Mouse (Mus musculus): ENCODE data around the gene Mtrf1l.
A peak's percentile ranks its signal among the peaks of the same experiment; 100 is the strongest.

Mtrf1l gene

DNA sequence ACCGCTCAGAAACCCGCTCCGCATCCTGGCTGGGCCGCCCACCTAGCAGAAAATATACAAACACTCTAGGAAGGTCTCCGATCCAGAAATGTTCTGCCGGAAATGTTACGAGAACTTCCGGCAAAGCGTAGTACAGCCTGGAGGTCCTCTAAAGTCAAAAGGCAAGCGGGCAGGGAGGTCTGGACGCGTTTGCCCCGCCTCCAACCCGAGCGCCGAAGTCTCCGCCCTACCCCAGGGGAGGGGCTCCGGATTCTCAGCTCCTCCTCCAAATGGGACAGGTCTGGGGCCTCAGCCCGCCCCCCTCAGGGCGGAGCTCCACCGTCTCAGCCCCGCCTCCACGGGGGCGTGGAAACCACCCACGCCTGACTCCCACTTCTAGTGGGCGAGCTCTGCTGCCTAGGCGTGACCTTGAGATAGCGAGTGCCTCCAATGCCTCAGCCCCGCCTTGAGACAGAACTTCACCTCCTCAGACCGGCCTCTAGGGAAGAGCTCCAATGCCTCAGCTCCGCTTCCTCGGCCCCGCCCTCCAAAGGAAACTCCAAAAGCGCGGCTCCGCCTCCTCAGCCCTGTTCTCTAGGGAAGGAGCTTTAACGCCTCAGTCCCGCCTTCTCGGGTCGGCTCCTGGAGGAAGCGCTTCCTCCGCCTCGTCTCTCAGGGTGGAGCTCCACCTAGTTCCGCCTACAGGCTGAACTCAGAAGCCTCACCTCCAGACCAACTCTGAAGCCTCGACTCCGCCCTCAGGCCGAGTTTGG lies at the start of gene Mtrf1l:
TSS of gene Mtrf1l (minus strand) at position 171 of the 752 bp plus-strand sequence.
- peak; percentile 91 for ATAC-seq (ENCODE audit: low TSS enrichment)

- no peak for ATAC-seq (ENCODE audit: low TSS enrichment)
Observed at GRCm38 (mm10) chr10:5871081-5871480, 47.4 kb upstream of the Mtrf1l start.

DNA sequence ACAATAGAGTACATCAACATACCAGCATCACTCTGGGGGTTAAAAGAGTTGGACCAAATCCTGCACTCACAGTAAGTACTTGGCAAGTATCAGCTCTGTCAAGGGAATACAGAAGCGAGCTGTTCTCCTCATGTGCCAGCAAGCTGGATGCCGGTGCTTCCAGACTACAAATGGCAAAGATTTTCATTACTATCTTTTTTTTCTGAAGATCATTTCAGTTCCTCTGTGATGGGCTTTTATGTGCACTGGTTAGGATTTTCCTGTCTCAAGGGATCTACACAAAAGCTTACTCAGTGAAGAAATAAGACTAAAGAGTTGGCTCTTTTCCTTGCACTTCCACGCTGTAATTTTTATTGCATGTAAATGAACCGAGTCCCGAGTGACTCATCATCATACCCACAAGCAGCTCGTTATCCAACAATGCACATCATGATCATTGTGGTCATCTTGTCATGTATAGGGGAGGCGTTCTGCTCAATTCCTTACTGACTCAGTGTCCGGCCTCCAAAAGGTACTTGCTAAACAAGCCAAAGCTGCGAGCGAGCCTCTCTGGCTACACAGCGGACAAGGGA lies 44.4 kb upstream of the Mtrf1l start:
- ATAC-seq (ENCODE audit: low TSS enrichment) = peak; percentile 89

- no peak for ATAC-seq (ENCODE audit: low TSS enrichment)
Observed at GRCm38 (mm10) chr10:5865996-5866395, 42.3 kb upstream of the Mtrf1l start.

DNA sequence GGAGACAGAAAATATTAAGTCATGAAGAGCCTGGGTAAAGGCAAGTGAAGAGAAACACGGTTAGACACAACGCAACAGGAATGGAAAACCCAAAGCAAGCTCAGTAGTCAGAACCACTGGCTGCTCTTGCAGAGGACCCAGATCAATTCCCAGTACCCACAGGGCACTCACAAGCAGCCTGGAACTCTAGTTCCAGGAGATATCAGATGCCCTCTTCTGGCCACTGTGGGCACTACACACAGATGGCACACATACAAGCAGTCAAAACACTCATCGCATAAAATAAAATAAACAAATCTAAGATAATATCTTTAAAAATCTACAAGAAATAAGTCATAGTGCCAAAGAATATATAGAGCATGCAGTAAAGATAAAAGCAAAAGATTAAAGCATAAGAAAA lies 39.0 kb upstream of the Mtrf1l start:
- no peak for ATAC-seq (ENCODE audit: low TSS enrichment)

- no peak for ATAC-seq (ENCODE audit: low TSS enrichment)
Observed at GRCm38 (mm10) chr10:5860849-5861248, 37.1 kb upstream of the Mtrf1l start.

DNA sequence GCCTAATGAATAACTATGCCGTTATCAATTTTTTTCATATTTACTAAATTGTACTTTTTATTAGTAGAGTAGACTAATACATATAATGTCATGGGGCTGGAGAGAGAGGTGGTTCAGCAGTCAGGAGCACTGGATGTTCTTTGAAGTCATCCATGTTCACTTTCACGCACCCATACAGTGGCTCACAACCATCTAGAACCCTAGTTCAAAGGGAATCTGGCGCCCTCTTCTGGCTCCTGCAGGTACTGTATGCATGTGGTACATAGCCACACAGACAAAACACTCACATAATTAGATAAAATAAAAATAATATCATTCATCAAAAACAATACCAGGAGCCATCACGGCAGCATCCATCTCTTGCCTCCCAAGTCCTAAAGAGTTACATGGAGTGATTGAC lies 36.0 kb upstream of the Mtrf1l start:
- ATAC-seq (ENCODE audit: low TSS enrichment) = no peak

DNA sequence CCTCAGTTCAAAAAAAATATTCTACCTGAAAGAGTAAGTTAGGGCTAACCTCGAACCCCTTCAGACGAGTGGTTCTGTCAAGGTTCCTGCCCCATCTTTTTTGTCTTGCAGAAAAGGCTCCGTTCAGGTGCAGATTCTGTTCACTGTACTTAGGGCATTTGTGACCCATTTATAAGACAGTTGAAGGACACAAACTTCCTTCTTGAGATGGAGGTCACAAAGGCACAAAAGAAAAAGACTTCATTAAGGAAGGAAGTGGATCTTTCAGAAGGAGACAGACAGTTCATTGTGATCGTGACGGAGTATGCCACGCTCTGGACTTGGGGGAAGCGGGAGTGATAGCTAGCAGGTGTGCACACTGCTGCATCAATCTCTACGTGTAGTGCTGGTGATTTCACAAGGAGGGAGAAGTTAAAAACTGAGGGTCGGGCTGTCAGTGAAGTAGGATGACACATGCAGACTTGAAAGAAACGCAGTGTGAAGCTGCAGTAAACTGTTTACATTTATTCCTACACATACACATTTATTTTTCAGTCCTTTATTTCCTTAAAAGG lies 34.4 kb upstream of the Mtrf1l start:
- ATAC-seq (ENCODE audit: low TSS enrichment) = no peak

- ATAC-seq (ENCODE audit: low TSS enrichment) = peak; percentile 97
Observed at GRCm38 (mm10) chr10:5853290-5853868, 29.7 kb upstream of the Mtrf1l start.

DNA sequence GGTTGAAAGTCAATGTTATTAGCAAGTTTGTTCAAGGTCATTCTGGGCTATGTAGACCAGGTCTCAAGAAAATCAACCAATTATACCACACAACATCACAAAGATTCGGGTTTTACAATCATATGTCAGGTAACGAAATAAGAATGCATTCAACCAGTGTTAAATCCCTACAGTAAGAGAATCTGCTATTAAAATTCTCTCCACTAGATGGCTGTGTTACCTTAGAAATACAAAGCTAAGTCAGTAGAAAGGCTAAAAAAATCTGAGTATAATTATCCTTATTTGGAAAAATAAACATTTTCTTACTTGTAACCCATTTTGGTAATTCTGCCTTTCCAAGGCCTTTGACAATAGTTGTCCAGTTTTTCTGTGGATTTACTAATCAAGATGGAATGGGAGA lies 23.2 kb upstream of the Mtrf1l start:
- peak; percentile 66; the same call in 1 of the 2 replicates for ATAC-seq (ENCODE audit: low TSS enrichment)

GRCm38 (mm10) chr10:5841369-5841768 lies 17.7 kb upstream of the Mtrf1l start:
- ATAC-seq (ENCODE audit: low TSS enrichment) = peak; percentile 75

- no peak for ATAC-seq (ENCODE audit: low TSS enrichment)
Observed at GRCm38 (mm10) chr10:5826336-5827025, 2.8 kb upstream of the Mtrf1l start.

GRCm38 (mm10) chr10:5824779-5825178 lies 1.1 kb upstream of the Mtrf1l start:
- peak; percentile 45 for ATAC-seq (ENCODE audit: low TSS enrichment)

- peak; percentile 41 for ATAC-seq (ENCODE audit: low TSS enrichment)
Observed at GRCm38 (mm10) chr10:5823291-5823739, 395 bp downstream of the Mtrf1l start.

- no peak for ATAC-seq (ENCODE audit: low TSS enrichment)
Observed at GRCm38 (mm10) chr10:5818772-5819171, 4.9 kb downstream of the Mtrf1l start.

GRCm38 (mm10) chr10:5815968-5816367 lies 7.7 kb downstream of the Mtrf1l start:
- no peak for ATAC-seq (ENCODE audit: low TSS enrichment)

DNA sequence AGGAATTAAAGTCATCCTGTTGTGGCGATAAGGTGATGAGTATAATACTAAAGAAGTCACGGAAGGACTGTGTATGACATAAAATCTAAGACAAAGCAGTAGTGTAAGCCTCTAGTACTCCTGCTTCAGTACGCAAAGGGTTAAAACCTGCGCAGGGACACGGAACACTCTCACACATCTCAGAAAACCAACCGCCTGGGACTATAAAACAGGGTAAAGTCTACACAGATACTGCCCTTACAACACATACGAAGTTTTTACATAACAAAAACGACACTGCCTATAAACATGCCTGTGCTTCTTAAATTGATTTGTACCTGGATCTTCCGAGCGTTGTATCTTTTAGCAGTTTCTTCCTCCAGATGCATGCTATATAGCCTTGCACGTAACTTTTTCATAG lies 10.0 kb downstream of the Mtrf1l start:
- no peak for ATAC-seq (ENCODE audit: low TSS enrichment)

DNA sequence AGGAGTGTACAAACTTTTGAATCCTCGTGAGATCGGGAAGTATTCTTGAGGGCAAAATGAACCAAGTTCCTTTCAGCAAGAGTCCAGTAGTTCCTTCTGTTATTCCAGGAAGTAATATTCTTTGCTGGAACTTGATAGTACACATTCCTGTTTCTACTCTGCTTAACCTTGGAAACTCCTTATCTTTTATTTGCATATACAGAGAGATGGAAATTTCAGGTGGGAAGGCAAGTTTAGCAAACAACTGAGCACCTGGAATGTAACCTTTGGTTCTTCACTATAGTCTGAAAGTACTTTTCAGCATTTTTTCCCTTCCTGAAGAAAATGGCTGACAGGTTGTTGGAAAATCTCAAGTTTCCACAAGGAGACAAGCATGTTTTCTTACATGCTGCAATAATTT lies 16.0 kb downstream of the Mtrf1l start:
- ATAC-seq (ENCODE audit: low TSS enrichment) = no peak

- ATAC-seq (ENCODE audit: low TSS enrichment) = no peak
Observed at GRCm38 (mm10) chr10:5806996-5807395, 16.7 kb downstream of the Mtrf1l start.

GRCm38 (mm10) chr10:5806416-5806815 lies 17.3 kb downstream of the Mtrf1l start:
- 0 out of 2 replicates have a peak, but pooled peaks have one; percentile 14 for ATAC-seq (ENCODE audit: low TSS enrichment)

- peak; percentile 92 for ATAC-seq (ENCODE audit: low TSS enrichment)
Observed at GRCm38 (mm10) chr10:5805731-5806307, 17.9 kb downstream of the Mtrf1l start.

DNA sequence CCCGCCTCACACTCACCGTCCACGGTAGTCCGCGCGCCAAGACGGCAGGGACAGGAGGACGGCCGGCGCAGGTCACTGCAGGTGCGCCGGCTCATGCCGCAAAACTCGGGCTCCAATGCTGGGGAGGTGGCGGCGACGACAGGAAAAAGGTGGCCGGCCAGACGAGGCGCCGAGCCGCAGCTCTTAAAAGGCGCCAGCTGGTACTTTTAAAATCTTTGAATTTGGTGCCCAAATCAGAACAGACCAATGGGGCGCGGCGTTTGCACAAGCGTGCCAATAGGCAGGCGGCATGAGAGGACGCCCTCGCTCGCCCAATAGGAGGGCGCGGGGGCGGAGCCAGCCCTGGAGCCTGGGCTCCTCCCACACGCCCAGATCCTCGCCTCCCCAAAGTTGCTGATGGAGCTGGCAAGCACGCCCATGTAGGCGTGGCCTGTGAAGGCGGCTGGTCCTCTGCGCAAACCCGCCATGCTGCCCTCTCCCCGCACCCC lies 18.4 kb downstream of the Mtrf1l start, which contains the start of gene Fbxo5:
TSS of gene Fbxo5 (minus strand) at position 358 of the 488 bp plus-strand sequence.
- ATAC-seq (ENCODE audit: low TSS enrichment) = peak; percentile 92

Data from frontal cortex, adult (tissue).